Mouse (Mus musculus) neutrophil, adult 5-6 weeks (primary cell): ENCODE measurements around the gene Sorbs1. TPM values are rescaled to one million over a fixed set of nuclear protein-coding genes. Genes with fewer than 3 reads are reported as not detected.

Experiments
- ATAC-seq: fragments of 151-379, 151-347 bp; 2 replicates; pipeline ENCODE4 v1.8.0; 2017; ENCODE audit warnings: mild to moderate bottlenecking, moderate TSS enrichment; ENCODE audit not compliant: insufficient number of reproducible peaks, poor library complexity, low FRiP score, severe bottlenecking; ENCODE audit errors: extremely low read depth
- total RNA-seq: library from RNA; stranded (forward); fragments of 200-1000 nt; gene quantifications from 2 replicates; pipeline ENCODE4 v1.2.3, GENCODE M21; 2017

Sorbs1 gene
- total RNA-seq, 1 experiment from 2014 or later = 9.8 TPM

DNA sequence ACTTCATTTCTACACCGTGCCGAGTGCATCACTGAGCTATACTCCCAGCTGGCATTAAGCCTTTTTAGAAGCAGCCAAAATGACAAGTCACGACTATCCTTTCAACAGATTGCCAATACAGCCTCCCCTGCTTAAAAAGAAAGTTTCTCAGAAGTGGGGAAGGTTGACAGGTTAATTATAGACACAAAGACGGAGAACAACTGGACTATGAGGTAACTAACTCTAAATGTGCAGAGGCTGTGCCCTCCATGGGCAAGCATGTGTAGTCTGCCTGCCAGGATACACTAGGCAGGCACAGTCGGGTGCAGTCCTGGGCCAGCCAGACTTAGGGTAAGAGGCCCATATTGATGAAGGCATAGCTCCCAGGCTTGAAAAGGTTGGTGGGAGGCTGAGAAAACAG is 244.1 kb downstream of the Sorbs1 start:
- ATAC-seq = no peak

DNA sequence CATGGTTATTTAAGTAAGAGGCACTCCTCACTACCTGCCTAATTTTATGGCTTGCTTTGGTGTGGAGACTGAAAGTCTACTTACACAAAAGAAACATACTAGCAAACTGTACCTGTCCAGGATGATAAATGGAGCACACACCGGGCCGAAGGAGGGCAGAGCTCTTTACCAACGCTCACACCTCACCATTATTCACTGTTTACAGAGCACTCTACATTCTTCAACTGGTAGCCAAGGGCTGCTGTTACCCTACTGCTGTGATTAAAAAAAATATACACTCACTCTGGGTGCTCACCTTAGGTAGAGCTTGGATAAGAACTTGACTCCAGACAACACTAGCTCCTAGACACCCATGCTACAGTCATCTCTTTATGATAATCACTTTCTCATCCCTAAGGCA is 245.1 kb downstream of the Sorbs1 start:
- no peak for ATAC-seq

DNA sequence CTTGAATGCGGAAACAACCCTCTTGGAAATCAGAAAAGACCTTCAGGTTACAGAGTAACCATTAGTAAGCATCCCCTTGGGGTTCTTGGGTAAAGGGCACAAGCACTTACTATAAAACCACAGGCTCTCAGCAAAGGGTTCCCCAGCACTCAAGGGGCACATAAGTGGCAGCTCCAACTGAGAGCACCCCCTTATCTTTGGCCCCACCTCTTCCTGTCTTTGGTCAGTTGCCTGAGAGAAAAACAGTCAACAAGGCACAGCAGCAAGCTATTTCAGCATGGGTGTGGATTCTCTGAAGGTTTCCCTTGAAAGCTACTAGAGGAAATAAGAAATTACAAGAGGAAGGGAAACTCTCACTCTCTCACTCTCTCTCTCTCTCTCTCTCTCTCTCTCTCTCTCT is 246.2 kb downstream of the Sorbs1 start:
- peak; percentile 85 for ATAC-seq

- no peak for ATAC-seq
Observed at GRCm38 (mm10) chr19:40259485-40259884, 254.1 kb downstream of the Sorbs1 start.

- ATAC-seq = peak; percentile 89
Observed at GRCm38 (mm10) chr19:40257396-40257795, 256.2 kb downstream of the Sorbs1 start.

DNA sequence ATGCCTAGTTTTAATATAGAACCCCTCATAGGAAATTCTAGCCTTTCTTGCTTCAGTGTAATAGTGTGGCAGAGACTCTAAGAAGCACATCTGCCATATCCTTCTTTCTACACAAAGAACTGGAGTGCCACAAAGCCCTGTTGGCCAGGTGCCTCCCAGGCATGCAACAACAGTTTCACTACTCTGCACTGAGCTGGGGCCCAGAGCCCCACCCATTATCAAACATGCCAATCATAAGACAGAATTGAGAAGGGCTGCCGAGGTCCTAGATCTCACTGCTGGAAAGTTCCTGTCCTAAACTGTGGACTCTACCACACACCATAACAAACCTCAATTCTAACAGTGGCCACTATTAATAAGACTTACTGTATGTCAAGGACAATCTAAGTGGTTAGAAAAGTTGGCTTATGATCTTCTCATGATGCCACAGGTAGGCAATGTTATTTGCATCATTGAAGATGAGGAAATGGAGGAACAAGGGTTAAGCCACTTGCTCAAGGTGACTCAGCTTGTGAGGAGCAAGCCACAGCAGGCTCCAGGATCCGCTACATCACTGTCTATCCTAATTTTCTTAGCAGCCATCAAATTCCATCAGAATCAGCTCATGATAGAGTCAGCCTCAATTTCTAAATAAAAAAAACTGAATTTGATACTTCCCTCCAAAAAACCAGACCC is 257.1 kb downstream of the Sorbs1 start:
- ATAC-seq = no peak

- no peak for ATAC-seq
Observed at GRCm38 (mm10) chr19:40255561-40255960, 258.0 kb downstream of the Sorbs1 start.

DNA sequence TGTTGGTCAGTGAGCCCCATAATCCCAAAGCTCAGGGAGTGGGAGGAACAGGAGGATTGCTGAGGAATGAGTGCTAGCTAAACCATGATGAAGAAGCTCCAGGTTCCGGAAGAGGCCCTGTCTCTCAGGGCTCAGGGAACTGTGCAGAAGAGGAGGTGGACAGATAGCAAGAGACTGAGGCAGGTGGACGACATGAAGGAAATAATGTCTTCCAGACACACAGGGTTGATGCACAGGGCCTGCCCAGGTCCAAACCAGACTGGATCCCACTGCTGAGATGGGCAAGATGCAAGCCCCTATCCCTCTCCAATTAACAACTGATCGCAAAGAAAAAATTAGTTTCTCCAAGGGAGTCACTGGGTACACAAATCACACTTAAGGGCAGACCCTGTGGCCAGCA is 258.8 kb downstream of the Sorbs1 start:
- no peak for ATAC-seq

GRCm38 (mm10) chr19:40253768-40254167 is 259.8 kb downstream of the Sorbs1 start:
- no peak for ATAC-seq

DNA sequence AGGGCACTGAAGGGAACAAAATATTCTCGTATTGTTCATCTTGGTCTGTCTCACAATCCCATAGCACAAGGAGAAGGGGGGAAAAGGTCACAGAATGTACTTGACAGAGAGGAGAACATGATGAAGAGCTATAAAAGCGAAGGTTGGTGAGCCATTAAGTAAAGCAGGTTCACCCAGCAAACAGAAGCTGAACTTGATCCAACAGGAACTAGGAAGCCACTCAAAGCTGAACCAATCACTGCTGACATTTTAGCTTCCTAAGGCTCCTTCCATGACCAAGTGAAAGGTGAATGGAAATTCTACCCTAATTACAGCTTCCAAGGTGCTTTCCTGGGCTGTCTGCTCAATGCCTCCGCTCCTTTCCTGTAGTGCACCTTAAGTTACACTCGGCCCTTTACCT is 262.5 kb downstream of the Sorbs1 start:
- ATAC-seq = no peak

DNA sequence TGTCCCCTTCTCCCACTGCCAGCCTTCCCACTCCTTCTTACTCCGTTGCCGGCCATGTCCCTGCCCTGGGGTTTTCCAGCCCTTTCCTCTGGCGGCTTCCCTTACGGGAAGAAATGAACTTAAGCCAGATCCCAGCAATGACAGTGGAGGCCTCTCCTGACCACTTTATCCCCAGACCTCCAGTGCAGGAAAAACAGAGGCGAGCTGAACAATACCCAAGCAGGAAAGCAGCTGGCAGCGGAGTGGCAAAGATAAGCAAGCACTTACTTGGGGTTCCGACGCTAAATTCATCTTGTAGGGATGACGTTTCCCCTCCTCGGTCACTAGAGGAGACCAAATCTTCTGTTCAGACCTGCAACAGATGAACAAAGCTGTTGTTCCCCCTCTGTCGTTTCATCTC is 264.2 kb downstream of the Sorbs1 start:
- ATAC-seq = no peak

DNA sequence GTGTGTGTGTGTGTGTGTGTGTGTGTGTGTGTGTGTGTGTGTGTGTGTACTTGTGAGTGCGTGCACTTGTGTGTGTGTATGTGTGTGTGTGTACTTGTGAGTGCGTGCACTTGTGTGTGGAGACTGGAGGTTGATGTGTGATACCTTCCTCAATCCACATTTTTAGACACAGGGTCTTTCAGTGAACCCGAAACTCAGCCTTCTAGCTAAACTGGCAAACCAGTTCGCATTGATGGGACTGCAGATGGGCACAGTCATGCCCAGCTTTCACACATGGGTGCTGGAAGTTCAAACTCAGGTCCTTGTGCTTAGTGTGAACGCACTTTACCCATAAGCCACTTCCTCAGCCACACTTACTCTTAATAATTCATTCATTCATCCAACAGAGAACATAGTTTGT is 265.1 kb downstream of the Sorbs1 start:
- ATAC-seq = no peak

GRCm38 (mm10) chr19:40247268-40247666 is 266.3 kb downstream of the Sorbs1 start:
- ATAC-seq = no peak

DNA sequence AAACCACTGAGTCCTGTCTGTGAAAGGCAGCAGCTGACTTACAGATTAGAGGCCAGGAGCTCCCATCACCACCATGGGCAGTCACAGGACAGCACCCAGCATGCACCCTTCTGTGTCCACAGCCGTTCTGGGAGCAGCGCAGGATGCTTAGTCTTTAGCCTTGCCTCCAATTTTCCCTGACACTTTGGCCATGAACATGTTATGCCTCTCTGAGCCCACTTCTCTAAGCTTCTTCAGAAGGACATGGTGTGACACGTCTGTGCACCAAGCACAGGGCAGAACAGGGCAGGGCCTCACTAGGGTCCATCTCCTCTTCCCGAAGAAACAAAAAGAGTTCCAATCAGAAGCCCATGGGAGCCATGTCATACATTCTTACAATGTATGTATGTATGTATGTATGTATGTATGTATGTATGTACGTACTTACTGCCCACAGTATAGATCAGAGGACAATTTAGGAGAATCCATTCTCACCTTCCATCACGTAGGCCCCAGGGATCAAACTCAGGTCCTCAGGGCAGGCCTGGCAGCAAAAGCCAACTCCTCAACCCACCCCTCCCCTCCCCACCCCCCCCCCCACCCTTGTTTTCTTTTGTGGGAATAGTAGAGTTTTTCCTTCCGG is 266.8 kb downstream of the Sorbs1 start:
- no peak for ATAC-seq

Other genes starting within 250 kb of the Sorbs1 start
- gene Pdlim1, start 241.9 kb downstream of the Sorbs1 start, total RNA-seq = 32.2 and 37.4 TPM in 2 replicates
- 8.3 and 10.8 TPM in 2 replicates for gene Aldh18a1, start 74.7 kb upstream of the Sorbs1 start, total RNA-seq
- gene Tctn3, start 98.5 kb upstream of the Sorbs1 start, total RNA-seq = 6.2 and 7.0 TPM in 2 replicates
- gene Entpd1, start 98.6 kb upstream of the Sorbs1 start, total RNA-seq = 274 and 277 TPM in 2 replicates
- gene Cc2d2b, start 235.0 kb upstream of the Sorbs1 start, total RNA-seq = 1.2 and 2.7 TPM in 2 replicates